9 mouse cellular contexts compared by ENCODE assay signal in genomic region chr9:68765595-68765994, GRCm38 (mm10).
DNase-seq lines count a peak whose midpoint lies in the region; ATAC-seq and TF ChIP-seq lines count a peak whose summit lies in the region.
"Had no signal": no experiment of that assay in that cellular context is flagged by ENCODE, and none has a peak within 500 bp of the region (broad histone marks: within the 10 kb centered on the region; RNA-seq: fewer than 3 reads in every experiment).

No protein-coding gene starts in this region.

- H3K27me3 ChIP-seq in cerebellum, adult 2 months (ENCODE audit: control insufficient read depth, insufficient read depth, low read length) = no peaks in the 10 kb centered on the region
- no peaks in the 10 kb centered on the region for H3K27me3 ChIP-seq in kidney, postnatal 0 days (ENCODE audit: insufficient read depth, low read length)
- no peaks in the 10 kb centered on the region for H3K27me3 ChIP-seq in kidney, embryonic 15.5 days
- no peaks in the 10 kb centered on the region for H3K27me3 ChIP-seq in lung, postnatal 0 days (replicated peaks; ENCODE audit: insufficient read depth, low read length)

- H3K4me3 ChIP-seq in cerebellum, adult 2 months (replicated peaks; ENCODE audit: insufficient read depth, low read depth, low read length) = no peak overlapping the region
- H3K4me3 ChIP-seq in kidney, postnatal 0 days (replicated peaks; ENCODE audit: low read depth, low read length) = no peak overlapping the region
- H3K4me3 ChIP-seq in kidney, embryonic 15.5 days (replicated peaks) = no peak overlapping the region
- no peak overlapping the region for H3K4me3 ChIP-seq in lung, postnatal 0 days (ENCODE audit: low read depth, low read length)
- H3K4me3 ChIP-seq: erythroblast, embryonic 14.5 days had no signal

- TF ChIP-seq EP300 in lung, postnatal 0 days (IDR thresholded peaks at IDR 0.05) = no peak

- no peak overlapping the region for H3K9ac ChIP-seq in kidney, postnatal 0 days (ENCODE audit: low read depth, low read length)
- no peak overlapping the region for H3K9ac ChIP-seq in kidney, embryonic 15.5 days
- H3K9ac ChIP-seq in lung, postnatal 0 days (replicated peaks; ENCODE audit: low read depth) = no peak overlapping the region

- TF ChIP-seq POLR2A in cerebellum, adult 2 months (IDR thresholded peaks at IDR 0.05; ENCODE audit: borderline replicate concordance, insufficient read depth, low read length) = no peak

- TF ChIP-seq CTCF in cerebellum, adult 2 months (IDR thresholded peaks at IDR 0.05; ENCODE audit: borderline replicate concordance, insufficient read depth, low read depth, low read length) = peak; percentile 45; the same call in 1 of the 2 replicates
- peak; percentile 43 for TF ChIP-seq CTCF in kidney, postnatal 0 days (IDR thresholded peaks at IDR 0.05; ENCODE audit: low read depth)
- peak; percentile 39 for TF ChIP-seq CTCF in lung, postnatal 0 days (IDR thresholded peaks at IDR 0.05)

- no peaks in the 10 kb centered on the region for H3K36me3 ChIP-seq in kidney, postnatal 0 days (ENCODE audit: insufficient read depth, low read length)
- no peaks in the 10 kb centered on the region for H3K36me3 ChIP-seq in kidney, embryonic 15.5 days
- H3K36me3 ChIP-seq in lung, postnatal 0 days (ENCODE audit: insufficient read depth, low read length) = no peaks in the 10 kb centered on the region

- no peak for ATAC-seq in kidney, postnatal 0 days (replicated peaks; ENCODE audit: low FRiP score, low read depth)
- ATAC-seq in kidney, embryonic 15.5 days (replicated peaks; ENCODE audit: low FRiP score) = no peak
- no peak for ATAC-seq in lung, postnatal 0 days

- H3K9me3 ChIP-seq in kidney, postnatal 0 days (replicated peaks; ENCODE audit: low read length) = no peaks in the 10 kb centered on the region; the same call in 1 of the 2 replicates
- H3K9me3 ChIP-seq in kidney, embryonic 15.5 days (replicated peaks) = no peaks in the 10 kb centered on the region
- H3K9me3 ChIP-seq in lung, postnatal 0 days (ENCODE audit: low read length) = no peaks in the 10 kb centered on the region

- H3K4me1 ChIP-seq in cerebellum, adult 2 months (ENCODE audit: control insufficient read depth, insufficient read depth, low read length) = peaks cover 14% of the 10 kb centered on the region
- H3K4me1 ChIP-seq in kidney, postnatal 0 days (replicated peaks; ENCODE audit: insufficient read depth, low read length) = no peaks in the 10 kb centered on the region
- peaks cover 7% of the 10 kb centered on the region; the same call in 1 of the 2 replicates for H3K4me1 ChIP-seq in kidney, embryonic 15.5 days
- no peaks in the 10 kb centered on the region for H3K4me1 ChIP-seq in lung, postnatal 0 days (ENCODE audit: insufficient read depth, low read depth, low read length)

- WGBS in cerebellum, adult 2 months = 71% methylated on average over 1 of the region's 1 CpGs
- 78% methylated on average over 1 of the region's 1 CpGs for WGBS in kidney, postnatal 0 days
- 66% methylated on average over 1 of the region's 1 CpGs for WGBS in kidney, embryonic 15.5 days
- 75% methylated on average over 1 of the region's 1 CpGs for WGBS in lung, postnatal 0 days

- H3K4me2 ChIP-seq in kidney, postnatal 0 days (ENCODE audit: low read length) = no peak overlapping the region
- no peak overlapping the region for H3K4me2 ChIP-seq in kidney, embryonic 15.5 days
- H3K4me2 ChIP-seq in lung, postnatal 0 days (replicated peaks; ENCODE audit: low read depth, low read length) = no peak overlapping the region

- H3K27ac ChIP-seq in cerebellum, adult 2 months (ENCODE audit: insufficient read depth, low read length) = no peak overlapping the region
- H3K27ac ChIP-seq in kidney, postnatal 0 days = no peak overlapping the region
- no peak overlapping the region for H3K27ac ChIP-seq in kidney, embryonic 15.5 days
- no peak overlapping the region for H3K27ac ChIP-seq in lung, postnatal 0 days (ENCODE audit: low read length)

- no peak for DNase-seq in cerebellum, adult 2 months
- DNase-seq in cerebellum, adult 11 months = no peak
- no peak for DNase-seq in kidney, postnatal 0 days (ENCODE audit: low spot score)
- no peak for DNase-seq in lung, postnatal 0 days (ENCODE audit: low spot score)
- DNase-seq in lung, postnatal 36 days = no peak
- peak; percentile 57 for DNase-seq in ZHBTc4 (ENCODE audit: low read depth, low spot score)
- no peak for DNase-seq in spleen, postnatal 4 days (ENCODE audit: low spot score in 2 of 2)
